In genomic region chr1:135267663-135268446, GRCm38 (mm10) we compare ENCODE assay signal across 13 mouse cellular contexts. TPM values are rescaled to one million over a fixed set of nuclear protein-coding genes. Genes with fewer than 3 reads are reported as not detected.
DNase-seq lines count a peak whose midpoint lies in the region; ATAC-seq and TF ChIP-seq lines count a peak whose summit lies in the region.
"Had no signal": no experiment of that assay in that cellular context is flagged by ENCODE, and none has a peak within 500 bp of the region (broad histone marks: within the 10 kb centered on the region; RNA-seq: fewer than 3 reads in every experiment).

No protein-coding gene starts in this region.

- 82% methylated on average over 10 of the region's 10 CpGs for WGBS in lung, postnatal 0 days
- 24% methylated on average over 10 of the region's 10 CpGs for WGBS in liver, embryonic 13.5 days (ENCODE audit: insufficient replicate concordance)
- 76% methylated on average over 10 of the region's 10 CpGs for WGBS in stomach, embryonic 16.5 days

- H3K36me3 ChIP-seq in lung, postnatal 0 days (ENCODE audit: insufficient read depth, low read length): peaks cover 22% of the 10 kb centered on the region; the same call in 1 of the 2 replicates
- H3K36me3 ChIP-seq in liver, embryonic 13.5 days: peaks cover 30% of the 10 kb centered on the region
- peaks cover 29% of the 10 kb centered on the region for H3K36me3 ChIP-seq in stomach, embryonic 16.5 days (ENCODE audit: control insufficient read depth, insufficient read depth, low read length)

- H3K9me3 ChIP-seq in lung, postnatal 0 days (ENCODE audit: low read length): no peaks in the 10 kb centered on the region
- H3K9me3 ChIP-seq in liver, embryonic 13.5 days (replicated peaks): no peaks in the 10 kb centered on the region
- H3K9me3 ChIP-seq in stomach, embryonic 16.5 days (replicated peaks; ENCODE audit: control insufficient read depth, low read length): no peaks in the 10 kb centered on the region
- H3K9me3 ChIP-seq: heart, embryonic 12.5 days; limb, embryonic 15.5 days; midbrain, embryonic 12.5 days had no signal

- no peak overlapping the region for H3K4me3 ChIP-seq in lung, postnatal 0 days (ENCODE audit: low read depth, low read length)
- H3K4me3 ChIP-seq in liver, embryonic 13.5 days (replicated peaks): no peak overlapping the region
- H3K4me3 ChIP-seq in stomach, embryonic 16.5 days (replicated peaks; ENCODE audit: low read length): no peak overlapping the region
- H3K4me3 ChIP-seq: gastrocnemius, adult 2 months; heart, embryonic 12.5 days; limb, embryonic 15.5 days; midbrain, embryonic 12.5 days had no signal

- no peak for DNase-seq in lung, postnatal 0 days (ENCODE audit: low spot score)
- no peak for DNase-seq in lung, postnatal 14 days
- peak; percentile 9 for DNase-seq in NIH3T3 (ENCODE audit: low read depth)
- DNase-seq in liver, embryonic 13.5 days: no peak
- no peak for DNase-seq in testis, postnatal 14 days (ENCODE audit: low spot score)
- no peak for DNase-seq in right cerebral cortex, adult 18-20 months
- DNase-seq: adrenal gland, adult 2 months; gastrocnemius, adult 2 months had no signal

- no peak overlapping the region for H3K27ac ChIP-seq in lung, postnatal 0 days (ENCODE audit: low read length)
- peak overlapping the region; percentile 27; the same call in 1 of the 2 replicates for H3K27ac ChIP-seq in liver, embryonic 13.5 days
- H3K27ac ChIP-seq in stomach, embryonic 16.5 days (ENCODE audit: low read length): peak overlapping the region; percentile 95; the same call in 1 of the 2 replicates
- H3K27ac ChIP-seq: gastrocnemius, adult 2 months; hindbrain, embryonic 14.5 days; limb, embryonic 15.5 days; midbrain, embryonic 12.5 days had no signal

- H3K9ac ChIP-seq in lung, postnatal 0 days (replicated peaks; ENCODE audit: low read depth): no peak overlapping the region
- no peak overlapping the region for H3K9ac ChIP-seq in liver, embryonic 13.5 days
- no peak overlapping the region for H3K9ac ChIP-seq in stomach, embryonic 16.5 days (ENCODE audit: low read length)
- H3K9ac ChIP-seq: heart, embryonic 12.5 days; hindbrain, embryonic 14.5 days; limb, embryonic 15.5 days; midbrain, embryonic 12.5 days had no signal

- peak; percentile 25 for TF ChIP-seq CTCF in lung, postnatal 0 days (IDR thresholded peaks at IDR 0.05)

- no peak for ATAC-seq in lung, postnatal 0 days
- no peak for ATAC-seq in liver, embryonic 13.5 days (ENCODE audit: low read depth)
- ATAC-seq in stomach, embryonic 16.5 days (ENCODE audit: insufficient read depth, low FRiP score): no peak

- TF ChIP-seq EP300 in lung, postnatal 0 days (IDR thresholded peaks at IDR 0.05): no peak

- H3K27me3 ChIP-seq in lung, postnatal 0 days (replicated peaks; ENCODE audit: insufficient read depth, low read length): no peaks in the 10 kb centered on the region
- H3K27me3 ChIP-seq in liver, embryonic 13.5 days: no peaks in the 10 kb centered on the region
- no peaks in the 10 kb centered on the region for H3K27me3 ChIP-seq in stomach, embryonic 16.5 days (ENCODE audit: control insufficient read depth, insufficient read depth, low read length)
- H3K27me3 ChIP-seq: heart, embryonic 12.5 days; limb, embryonic 15.5 days; midbrain, embryonic 12.5 days had no signal

- H3K4me1 ChIP-seq in lung, postnatal 0 days (ENCODE audit: insufficient read depth, low read depth, low read length): no peaks in the 10 kb centered on the region
- peaks cover 10% of the 10 kb centered on the region; the same call in 1 of the 2 replicates for H3K4me1 ChIP-seq in liver, embryonic 13.5 days (replicated peaks)
- no peaks in the 10 kb centered on the region for H3K4me1 ChIP-seq in stomach, embryonic 16.5 days (ENCODE audit: control insufficient read depth, insufficient read depth, low read length)
- H3K4me1 ChIP-seq: heart, embryonic 12.5 days; limb, embryonic 15.5 days; midbrain, embryonic 12.5 days had no signal

- H3K4me2 ChIP-seq in lung, postnatal 0 days (replicated peaks; ENCODE audit: low read depth, low read length): no peak overlapping the region
- H3K4me2 ChIP-seq in liver, embryonic 13.5 days: no peak overlapping the region
- H3K4me2 ChIP-seq in stomach, embryonic 16.5 days (ENCODE audit: low read depth, low read length): no peak overlapping the region
- H3K4me2 ChIP-seq: heart, embryonic 12.5 days; hindbrain, embryonic 14.5 days; limb, embryonic 15.5 days; midbrain, embryonic 12.5 days had no signal

RNA-seq across cellular contexts. Expression of gene Elf3, which starts 9.5 kb away (rescaled TPM):
- polyA plus RNA-seq in lung, postnatal 0 days (2015; fragmentation: Nextera tagmentation; extraction: Ambion mirVana): 31.9 and 45.5 TPM in 2 replicates
- polyA plus RNA-seq in liver, embryonic 13.5 days (2015; fragmentation: Nextera tagmentation; extraction: Ambion mirVana): 1.2 and 1.5 TPM in 2 replicates
- polyA plus RNA-seq in stomach, embryonic 16.5 days (2015; fragmentation: Nextera tagmentation; extraction: Ambion mirVana): 161 and 211 TPM in 2 replicates

RNA-seq across cellular contexts. Expression of gene Rnpep, which starts 16.0 kb away (rescaled TPM):
- polyA plus RNA-seq in lung, postnatal 0 days (2015; fragmentation: Nextera tagmentation; extraction: Ambion mirVana): 50.2 and 67.5 TPM in 2 replicates
- 29.4 and 31.4 TPM in 2 replicates for polyA plus RNA-seq in liver, embryonic 13.5 days (2015; fragmentation: Nextera tagmentation; extraction: Ambion mirVana)
- 129 and 131 TPM in 2 replicates for polyA plus RNA-seq in stomach, embryonic 16.5 days (2015; fragmentation: Nextera tagmentation; extraction: Ambion mirVana)

RNA-seq across cellular contexts. Expression of gene Timm17a, which starts 45.7 kb away (rescaled TPM):
- polyA plus RNA-seq in lung, postnatal 0 days (2015; fragmentation: Nextera tagmentation; extraction: Ambion mirVana): 164 and 186 TPM in 2 replicates
- 203 and 204 TPM in 2 replicates for polyA plus RNA-seq in liver, embryonic 13.5 days (2015; fragmentation: Nextera tagmentation; extraction: Ambion mirVana)
- polyA plus RNA-seq in stomach, embryonic 16.5 days (2015; fragmentation: Nextera tagmentation; extraction: Ambion mirVana): 194 and 219 TPM in 2 replicates

RNA-seq across cellular contexts. Expression of gene Lmod1, which starts 56.8 kb away (rescaled TPM):
- polyA plus RNA-seq in lung, postnatal 0 days (2015; fragmentation: Nextera tagmentation; extraction: Ambion mirVana): 2.6 and 2.8 TPM in 2 replicates
- 0.09 and 0.10 TPM in 2 replicates for polyA plus RNA-seq in liver, embryonic 13.5 days (2015; fragmentation: Nextera tagmentation; extraction: Ambion mirVana)
- polyA plus RNA-seq in stomach, embryonic 16.5 days (2015; fragmentation: Nextera tagmentation; extraction: Ambion mirVana): 17.5 and 20.2 TPM in 2 replicates

Comparison
In these comparisons a context has a peak if more than half of its experiments do, and no peak if none do; other contexts are left out.
1. RNA of gene Elf3, which starts 9.5 kb away (polyA plus RNA-seq): 161 to 211 TPM in stomach, embryonic 16.5 days and 31.9 to 45.5 TPM in lung, postnatal 0 days; 1.2 to 1.5 TPM in liver, embryonic 13.5 days; every median in the first group is over 10 times any median in the second.